Mouse (Mus musculus) hindbrain, embryonic 14.5 days (tissue): ENCODE measurements around the gene Tchh. TPM values are rescaled to one million over a fixed set of nuclear protein-coding genes. Genes with fewer than 3 reads are reported as not detected.
"Not testable (repeated sequence)": the region's sequence is repeated elsewhere in the genome, so short reads cannot be mapped to it uniquely, and the experiment has no call there.

ENCODE experiments used
- ATAC-seq: fragments of 200-750 bp; cut with Nextera tagmentation; 2 replicates; pipeline ENCODE4 v1.8.0; 2017; ENCODE audit warnings: moderate number of reproducible peaks, mild to moderate bottlenecking, moderate TSS enrichment, moderate library complexity; ENCODE audit not compliant: low FRiP score
- DNase-seq: peaks from one replicate; pipeline ENCODE4 v3.0.0-alpha.2; 2015; ENCODE audit warnings: low spot score
- H3K27ac ChIP-seq: fragments of 300-500 bp; sonication (generic); 2 replicates; pipeline ENCODE4 v1.5.1; 2014; ENCODE audit warnings: mild to moderate bottlenecking, moderate library complexity
- H3K27me3 ChIP-seq: fragments of 300-500 bp; sonication (generic); 2 replicates; pipeline ENCODE4 v1.6.1; 2014; ENCODE audit warnings: mild to moderate bottlenecking, low read length, mixed read lengths; ENCODE audit not compliant: control insufficient read depth, insufficient read depth
- H3K36me3 ChIP-seq: fragments of 300-500 bp; sonication (generic); replicated peaks from 2 replicates; pipeline ENCODE4 v1.6.1; 2014; ENCODE audit not compliant: control insufficient read depth, insufficient read depth
- H3K4me1 ChIP-seq: fragments of 300-500 bp; sonication (generic); replicated peaks from 2 replicates; pipeline ENCODE4 v1.6.1; 2014; ENCODE audit warnings: antibody characterized with exemption, low read length, mixed read lengths; ENCODE audit not compliant: control insufficient read depth, insufficient read depth
- H3K4me2 ChIP-seq: fragments of 300-500 bp; sonication (generic); replicated peaks from 2 replicates; pipeline ENCODE4 v1.6.1; 2014; ENCODE audit warnings: mild to moderate bottlenecking, moderate library complexity
- H3K4me3 ChIP-seq: fragments of 300-500 bp; sonication (generic); replicated peaks from 2 replicates; pipeline ENCODE4 v1.5.1; 2014; ENCODE audit warnings: mild to moderate bottlenecking, low read length
- H3K9ac ChIP-seq: fragments of 300-500 bp; sonication (generic); 2 replicates; pipeline ENCODE4 v1.6.1; 2014
- H3K9me3 ChIP-seq: fragments of 300-500 bp; sonication (generic); 2 replicates; pipeline ENCODE4 v1.6.1; 2016; ENCODE audit warnings: low read length; ENCODE audit not compliant: control insufficient read depth
- WGBS: fragments of 180-500 bp; shearing (Covaris S2); extraction: QIAGEN DNeasy Blood & Tissue Kit; methylation state at CpG from one replicate; pipeline ENCODE4 v1.1.7; 2014; 5-methylcytosine and 5-hydroxymethylcytosine counted together
- microRNA-seq: library from miRNA; unstranded; fragments of <30 nt; microRNA quantifications from one replicate; pipeline ENCODE4, GENCODE M21; 2016
- polyA plus RNA-seq: library from polyadenylated mRNA; unstranded; fragments of >200 nt; fragmentation: Nextera tagmentation; extraction: Ambion mirVana; gene quantifications from 2 replicates; pipeline ENCODE4 v1.2.1, GENCODE M21; 2014

The Tchh gene
- polyA plus RNA-seq, 1 experiment from 2014 or later: 1.3 TPM

- 86% methylated on average over 3 of the region's 3 CpGs for WGBS
- Histone ChIP-seq H3K9ac (no peak overlapping the region), H3K27ac (no peak overlapping the region), H3K4me3 (no peak overlapping the region), H3K36me3 (no peaks in the 10 kb centered on the region), H3K4me2 (no peak overlapping the region), H3K4me1 (no peaks in the 10 kb centered on the region), H3K9me3 (no peaks in the 10 kb centered on the region), H3K27me3 (no peaks in the 10 kb centered on the region)
- DNase-seq (no peak), ATAC-seq (no peak)
Measured at GRCm38 (mm10) chr3:93485611-93486010, 43.5 kb downstream of the Tchh start.

GRCm38 (mm10) chr3:93488541-93488940 is 46.4 kb downstream of the Tchh start:
- no peak overlapping the region for H3K27ac ChIP-seq
- DNase-seq: no peak
- ATAC-seq: no peak
- no peaks in the 10 kb centered on the region for H3K9me3 ChIP-seq
- H3K9ac ChIP-seq: no peak overlapping the region
- no peaks in the 10 kb centered on the region for H3K4me1 ChIP-seq
- H3K36me3 ChIP-seq: no peaks in the 10 kb centered on the region
- WGBS: 91% methylated on average over 2 of the region's 2 CpGs
- no peak overlapping the region for H3K4me2 ChIP-seq
- H3K27me3 ChIP-seq: no peaks in the 10 kb centered on the region
- no peak overlapping the region for H3K4me3 ChIP-seq

- Histone ChIP-seq H3K27ac (no peak overlapping the region), H3K36me3 (no peaks in the 10 kb centered on the region), H3K4me1 (no peaks in the 10 kb centered on the region), H3K4me2 (no peak overlapping the region), H3K27me3 (no peaks in the 10 kb centered on the region; the same call in 1 of the 2 replicates), H3K4me3 (no peak overlapping the region), H3K9me3 (no peaks in the 10 kb centered on the region), H3K9ac (no peak overlapping the region)
- DNase-seq (no peak), ATAC-seq (no peak)
- 80% methylated on average over 3 of the region's 3 CpGs for WGBS
Measured at GRCm38 (mm10) chr3:93492176-93492575, 50.0 kb downstream of the Tchh start.

GRCm38 (mm10) chr3:93493992-93494391 is 51.9 kb downstream of the Tchh start:
- Histone ChIP-seq H3K27me3 (no peaks in the 10 kb centered on the region; the same call in 1 of the 2 replicates), H3K4me2 (no peak overlapping the region), H3K4me3 (no peak overlapping the region), H3K27ac (no peak overlapping the region), H3K36me3 (no peaks in the 10 kb centered on the region), H3K9ac (no peak overlapping the region), H3K4me1 (no peaks in the 10 kb centered on the region), H3K9me3 (no peaks in the 10 kb centered on the region)
- DNase-seq (peak; percentile 95), ATAC-seq (peak; percentile 90)
- under 1% methylated on average over 4 of the region's 4 CpGs for WGBS

GRCm38 (mm10) chr3:93494774-93495173 is 52.6 kb downstream of the Tchh start:
- H3K27ac ChIP-seq, ATAC-seq, H3K27me3 ChIP-seq, H3K9ac ChIP-seq, H3K36me3 ChIP-seq, H3K4me2 ChIP-seq, H3K9me3 ChIP-seq, DNase-seq, H3K4me1 ChIP-seq, H3K4me3 ChIP-seq: not testable (repeated sequence)
- WGBS: 30% methylated on average over 5 of the region's 5 CpGs

GRCm38 (mm10) chr3:93497131-93497530 is 55.0 kb downstream of the Tchh start:
- Histone ChIP-seq H3K36me3 (no peaks in the 10 kb centered on the region), H3K27me3 (no peaks in the 10 kb centered on the region; the same call in 1 of the 2 replicates), H3K9ac (no peak overlapping the region), H3K9me3 (peaks cover 2% of the 10 kb centered on the region; the same call in 1 of the 2 replicates), H3K4me3 (no peak overlapping the region), H3K27ac (no peak overlapping the region), H3K4me2 (no peak overlapping the region), H3K4me1 (no peaks in the 10 kb centered on the region)
- DNase-seq (no peak), ATAC-seq (no peak)
- 75% methylated on average over 3 of the region's 3 CpGs for WGBS

Small RNAs within 50 kb of the gene (microRNA-seq; reads per million reads assigned to microRNA genes)
- not detected for gene Gm22752

Other genes with a start within 250 kb of the Tchh start
- gene Flg2, start 245.1 kb upstream of the Tchh start, polyA plus RNA-seq: not detected in 2 replicates
- not detected in 2 replicates for gene Flg, start 168.8 kb upstream of the Tchh start, polyA plus RNA-seq
- not detected in 2 replicates for gene Hrnr, start 122.6 kb upstream of the Tchh start, polyA plus RNA-seq
- gene Rptn, start 48.6 kb upstream of the Tchh start, polyA plus RNA-seq: not detected in 2 replicates
- gene Tchhl1, start 26.4 kb downstream of the Tchh start, polyA plus RNA-seq: not detected in 2 replicates
- 185 and 218 TPM in 2 replicates for gene S100a11, start 78.2 kb downstream of the Tchh start, polyA plus RNA-seq
- gene S100a10, start 112.8 kb downstream of the Tchh start, polyA plus RNA-seq: 172 and 201 TPM in 2 replicates
- not detected in 2 replicates for gene Tdpoz2, start 210.4 kb downstream of the Tchh start, polyA plus RNA-seq
- not detected in 2 replicates for gene Tdpoz1, start 234.0 kb downstream of the Tchh start, polyA plus RNA-seq